Mouse (Mus musculus) forebrain, postnatal 0 days (tissue): ENCODE data around the gene Cntrl. TPM values are rescaled to one million over a fixed set of nuclear protein-coding genes. Genes with fewer than 3 reads are reported as not detected.

Source experiments
- ATAC-seq: fragments of 200-750 bp; cut with Nextera tagmentation; 2 replicates; pipeline ENCODE4 v1.8.0; 2017; ENCODE audit warnings: mild to moderate bottlenecking, moderate library complexity
- DNase-seq: peaks from one replicate; pipeline ENCODE4 v3.0.0-alpha.2; 2015
- H3K27ac ChIP-seq: fragments of 300-500 bp; sonication (generic); 2 replicates; pipeline ENCODE4 v1.5.1; 2014; ENCODE audit warnings: low read depth, mild to moderate bottlenecking, antibody characterized with exemption, low read length, moderate library complexity, mixed read lengths
- H3K27me3 ChIP-seq: fragments of 300-500 bp; sonication (generic); 2 replicates; pipeline ENCODE4 v1.6.1; 2014; ENCODE audit warnings: mild to moderate bottlenecking, low read length, mixed read lengths; ENCODE audit not compliant: insufficient read depth
- H3K36me3 ChIP-seq: fragments of 300-500 bp; sonication (generic); 2 replicates; pipeline ENCODE4 v1.6.1; 2014; ENCODE audit warnings: mild to moderate bottlenecking, moderate library complexity; ENCODE audit not compliant: insufficient read depth
- H3K4me1 ChIP-seq: fragments of 300-500 bp; sonication (generic); 2 replicates; pipeline ENCODE4 v1.6.1; 2014; ENCODE audit warnings: antibody characterized with exemption; ENCODE audit not compliant: insufficient read depth
- H3K4me2 ChIP-seq: fragments of 300-500 bp; sonication (generic); 2 replicates; pipeline ENCODE4 v1.6.1; 2014; ENCODE audit warnings: low read depth, mild to moderate bottlenecking, moderate library complexity
- H3K4me3 ChIP-seq: fragments of 300-500 bp; sonication (generic); 2 replicates; pipeline ENCODE4 v1.5.1; 2014; ENCODE audit warnings: low read depth, low read length, mixed read lengths
- H3K9ac ChIP-seq: fragments of 300-500 bp; sonication (generic); 2 replicates; pipeline ENCODE4 v1.6.1; 2014; ENCODE audit warnings: mild to moderate bottlenecking
- H3K9me3 ChIP-seq: fragments of 300-500 bp; sonication (generic); 2 replicates; pipeline ENCODE4 v1.6.1; 2016; ENCODE audit warnings: low read length
- CTCF ChIP-seq: sonication (generic); IDR thresholded peaks from 2 replicates; pipeline ENCODE4 v1.5.1; 2016; ENCODE audit warnings: antibody characterized with exemption, control low read depth, low read depth
- WGBS: fragments of 180-500 bp; shearing (Covaris S2); extraction: QIAGEN DNeasy Blood & Tissue Kit; methylation state at CpG from one replicate; pipeline ENCODE4 v1.1.7; 2014; 5-methylcytosine and 5-hydroxymethylcytosine counted together
- polyA plus RNA-seq: library from polyadenylated mRNA; unstranded; fragments of >200 nt; fragmentation: Nextera tagmentation; extraction: Ambion mirVana; gene quantifications from 2 replicates; pipeline ENCODE4 v1.2.1, GENCODE M21; 2015
- total RNA-seq: library from RNA; depleted of rRNA; stranded (reverse); fragments of >200 nt; gene quantifications from 2 replicates; pipeline ENCODE4 v1.2.3, GENCODE M21; 2014

The Cntrl gene
- total and polyA plus RNA-seq, 2 experiments from 2014 or later, result 7.0 to 17.4 TPM

- H3K4me3 ChIP-seq, result no peak overlapping the region
- no peak for TF ChIP-seq CTCF
- H3K4me2 ChIP-seq, result no peak overlapping the region
- H3K4me1 ChIP-seq, result no peaks in the 10 kb centered on the region
- 85% methylated on average over 3 of the region's 3 CpGs for WGBS
- H3K27me3 ChIP-seq, result no peaks in the 10 kb centered on the region
- H3K27ac ChIP-seq, result no peak overlapping the region
- H3K9ac ChIP-seq, result no peak overlapping the region
- no peak for ATAC-seq
- peaks cover 64% of the 10 kb centered on the region for H3K36me3 ChIP-seq
- H3K9me3 ChIP-seq, result no peaks in the 10 kb centered on the region
- no peak for DNase-seq
Observed at GRCm38 (mm10) chr2:35158358-35158757, 49.1 kb downstream of the Cntrl start.

GRCm38 (mm10) chr2:35160206-35160605, 50.9 kb downstream of the Cntrl start:
- TF ChIP-seq CTCF, result no peak
- Histone ChIP-seq H3K4me1 (no peaks in the 10 kb centered on the region), H3K27me3 (no peaks in the 10 kb centered on the region), H3K4me3 (no peak overlapping the region), H3K9ac (no peak overlapping the region), H3K36me3 (peaks cover 58% of the 10 kb centered on the region), H3K27ac (no peak overlapping the region), H3K4me2 (no peak overlapping the region), H3K9me3 (no peaks in the 10 kb centered on the region)
- WGBS, result 66% methylated on average over 5 of the region's 5 CpGs
- DNase-seq (no peak), ATAC-seq (no peak)

- no peak overlapping the region for H3K9ac ChIP-seq
- H3K9me3 ChIP-seq, result no peaks in the 10 kb centered on the region
- ATAC-seq (no peak), DNase-seq (no peak)
- H3K36me3 ChIP-seq, result peaks cover 64% of the 10 kb centered on the region
- no peak overlapping the region for H3K4me2 ChIP-seq
- no peak overlapping the region for H3K27ac ChIP-seq
- H3K4me1 ChIP-seq, result no peaks in the 10 kb centered on the region
- no peak for TF ChIP-seq CTCF
- 86% methylated on average over 4 of the region's 4 CpGs for WGBS
- no peak overlapping the region for H3K4me3 ChIP-seq
- H3K27me3 ChIP-seq, result no peaks in the 10 kb centered on the region
Observed at GRCm38 (mm10) chr2:35161846-35162488, 52.7 kb downstream of the Cntrl start.

GRCm38 (mm10) chr2:35163396-35163795, 54.1 kb downstream of the Cntrl start:
- no peaks in the 10 kb centered on the region for H3K4me1 ChIP-seq
- no peaks in the 10 kb centered on the region for H3K27me3 ChIP-seq
- no peak overlapping the region for H3K9ac ChIP-seq
- TF ChIP-seq CTCF, result no peak
- WGBS, result 95% methylated on average over 5 of the region's 5 CpGs
- peaks cover 70% of the 10 kb centered on the region for H3K36me3 ChIP-seq
- H3K4me2 ChIP-seq, result no peak overlapping the region
- H3K4me3 ChIP-seq, result no peak overlapping the region
- no peak for DNase-seq
- no peak for ATAC-seq
- H3K27ac ChIP-seq, result no peak overlapping the region
- no peaks in the 10 kb centered on the region for H3K9me3 ChIP-seq

GRCm38 (mm10) chr2:35165416-35165815, 56.1 kb downstream of the Cntrl start:
- no peaks in the 10 kb centered on the region for H3K9me3 ChIP-seq
- ATAC-seq, result no peak
- H3K27ac ChIP-seq, result no peak overlapping the region
- 94% methylated on average over 13 of the region's 13 CpGs for WGBS
- H3K27me3 ChIP-seq, result no peaks in the 10 kb centered on the region
- no peak for TF ChIP-seq CTCF
- DNase-seq, result no peak
- H3K36me3 ChIP-seq, result peaks cover 66% of the 10 kb centered on the region
- H3K9ac ChIP-seq, result no peak overlapping the region
- H3K4me3 ChIP-seq, result no peak overlapping the region
- no peaks in the 10 kb centered on the region for H3K4me1 ChIP-seq
- no peak overlapping the region for H3K4me2 ChIP-seq

GRCm38 (mm10) chr2:35166816-35167215, 57.5 kb downstream of the Cntrl start:
- WGBS, result 93% methylated on average over 5 of the region's 5 CpGs
- no peak overlapping the region for H3K9ac ChIP-seq
- no peak overlapping the region for H3K4me3 ChIP-seq
- H3K27me3 ChIP-seq, result no peaks in the 10 kb centered on the region
- no peak overlapping the region for H3K27ac ChIP-seq
- no peaks in the 10 kb centered on the region for H3K4me1 ChIP-seq
- no peak for TF ChIP-seq CTCF
- no peak overlapping the region for H3K4me2 ChIP-seq
- no peak for DNase-seq
- no peaks in the 10 kb centered on the region for H3K9me3 ChIP-seq
- peaks cover 76% of the 10 kb centered on the region for H3K36me3 ChIP-seq
- ATAC-seq, result no peak

- no peak overlapping the region for H3K9ac ChIP-seq
- no peaks in the 10 kb centered on the region for H3K9me3 ChIP-seq
- H3K4me3 ChIP-seq, result no peak overlapping the region
- no peak overlapping the region for H3K27ac ChIP-seq
- no peak overlapping the region for H3K4me2 ChIP-seq
- no peaks in the 10 kb centered on the region for H3K27me3 ChIP-seq
- WGBS, result 88% methylated on average over 2 of the region's 2 CpGs
- TF ChIP-seq CTCF, result no peak
- DNase-seq, result no peak
- peaks cover 75% of the 10 kb centered on the region for H3K36me3 ChIP-seq
- no peak for ATAC-seq
- no peaks in the 10 kb centered on the region for H3K4me1 ChIP-seq
Observed at GRCm38 (mm10) chr2:35169452-35169851, 60.2 kb downstream of the Cntrl start.
